Mouse (Mus musculus) CD4-positive, CD25-positive, alpha-beta regulatory T cell, adult 2 months (primary cell): Measurements from ENCODE around the gene Tuba1a.
"Not testable (repeated sequence)": the region's sequence is repeated elsewhere in the genome, so short reads cannot be mapped to it uniquely, and the experiment has no call there.

Source experiments
- DNase-seq: peaks from one replicate; pipeline ENCODE4 v3.0.0-alpha.2; 2012; ENCODE audit warnings: low read depth, low spot score

The Tuba1a gene

GRCm38 (mm10) chr15:98985982-98986715, 32.6 kb upstream of the Tuba1a start:
- DNase-seq, result no peak

GRCm38 (mm10) chr15:98985240-98985981, 31.9 kb upstream of the Tuba1a start:
- peak; percentile 86 for DNase-seq

GRCm38 (mm10) chr15:98984681-98985080, 31.2 kb upstream of the Tuba1a start:
- DNase-seq, result no peak

DNA sequence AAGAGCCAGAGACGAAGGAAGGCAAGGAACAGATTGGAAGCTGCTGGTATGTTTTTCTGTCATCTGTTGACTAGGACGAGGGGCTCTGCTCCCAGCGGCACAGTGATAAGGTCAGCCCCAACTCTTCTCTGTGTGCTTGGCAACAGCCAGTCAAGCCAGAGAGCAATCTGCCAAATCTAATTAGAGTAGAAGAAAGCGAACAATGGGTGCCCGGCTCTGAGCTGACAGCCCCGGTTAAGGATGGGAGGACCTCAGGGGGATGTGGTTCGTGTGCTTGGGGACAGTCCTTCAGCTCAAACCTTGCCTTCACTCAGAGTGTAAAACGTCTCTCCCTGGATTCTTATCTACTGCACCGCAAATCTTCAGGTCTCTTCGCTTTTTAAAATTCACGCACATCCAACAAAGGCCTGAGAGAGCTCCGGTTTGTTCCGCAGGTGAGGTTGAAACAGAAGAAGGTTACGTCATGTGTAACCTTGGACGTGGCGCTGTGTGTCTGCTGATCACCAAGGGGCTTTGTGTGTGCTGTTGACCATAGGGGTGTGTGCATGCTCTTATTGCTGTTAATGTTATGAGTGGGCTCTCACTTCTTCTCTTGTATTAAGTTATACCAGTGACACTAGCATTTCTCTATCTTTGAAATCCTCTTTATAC, 30.1 kb upstream of the Tuba1a start:
- DNase-seq, result no peak

DNA sequence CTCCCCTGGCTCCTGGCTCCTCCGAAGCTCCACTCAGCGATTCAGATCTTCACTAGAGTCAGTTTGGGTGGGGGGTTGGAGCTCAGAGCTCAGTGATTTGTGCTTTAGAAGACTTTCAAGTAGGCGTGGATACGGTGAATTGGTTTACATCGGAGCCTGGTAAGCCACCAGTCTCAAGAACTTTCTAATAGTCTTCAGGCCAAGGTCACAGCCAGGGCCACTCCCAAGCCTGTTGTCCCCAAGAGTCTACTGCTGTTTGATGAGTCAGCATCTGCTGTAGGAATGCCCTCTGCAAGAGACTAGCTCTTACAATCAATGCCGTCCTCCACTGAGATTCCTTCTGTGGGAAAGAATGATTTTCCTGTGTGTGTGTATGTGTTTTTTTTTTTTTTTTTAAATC, 28.6 kb upstream of the Tuba1a start:
- DNase-seq, result no peak

- DNase-seq, result no peak
Measured at GRCm38 (mm10) chr15:98980012-98980614, 26.6 kb upstream of the Tuba1a start.

- no peak for DNase-seq
Measured at GRCm38 (mm10) chr15:98978409-98979172, 25.1 kb upstream of the Tuba1a start.

DNA sequence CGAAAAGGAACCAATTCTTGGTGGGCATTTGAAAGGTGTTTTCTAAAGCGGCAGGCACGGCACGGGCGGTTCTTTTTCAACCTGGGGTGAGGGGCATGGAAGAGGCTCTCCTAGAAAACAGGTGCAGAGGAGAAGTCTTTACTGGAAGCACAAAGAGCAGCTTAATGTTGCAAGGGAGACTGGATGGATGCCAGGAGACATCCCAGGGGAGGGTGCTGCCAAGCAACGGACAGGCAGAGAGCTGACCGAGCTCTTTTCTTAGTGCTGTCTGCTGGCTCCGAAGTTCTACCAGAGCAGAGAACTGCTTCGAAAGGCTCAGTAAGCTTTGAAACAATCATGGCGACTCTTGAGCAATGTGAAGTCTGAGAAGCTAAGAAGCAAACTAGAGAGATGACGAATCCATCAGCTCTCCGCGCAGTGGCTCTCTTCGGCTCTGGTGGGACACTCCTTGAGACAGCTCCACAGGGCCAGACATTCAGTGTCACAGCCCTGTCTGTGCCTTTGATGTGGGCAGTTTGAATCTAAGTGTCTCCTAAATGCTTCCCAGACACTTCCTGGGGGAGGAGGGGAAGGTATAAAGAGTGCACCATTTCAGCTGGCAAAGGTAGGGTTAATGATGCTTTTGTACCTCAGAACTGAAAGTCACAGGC, 24.4 kb upstream of the Tuba1a start:
- no peak for DNase-seq

DNA sequence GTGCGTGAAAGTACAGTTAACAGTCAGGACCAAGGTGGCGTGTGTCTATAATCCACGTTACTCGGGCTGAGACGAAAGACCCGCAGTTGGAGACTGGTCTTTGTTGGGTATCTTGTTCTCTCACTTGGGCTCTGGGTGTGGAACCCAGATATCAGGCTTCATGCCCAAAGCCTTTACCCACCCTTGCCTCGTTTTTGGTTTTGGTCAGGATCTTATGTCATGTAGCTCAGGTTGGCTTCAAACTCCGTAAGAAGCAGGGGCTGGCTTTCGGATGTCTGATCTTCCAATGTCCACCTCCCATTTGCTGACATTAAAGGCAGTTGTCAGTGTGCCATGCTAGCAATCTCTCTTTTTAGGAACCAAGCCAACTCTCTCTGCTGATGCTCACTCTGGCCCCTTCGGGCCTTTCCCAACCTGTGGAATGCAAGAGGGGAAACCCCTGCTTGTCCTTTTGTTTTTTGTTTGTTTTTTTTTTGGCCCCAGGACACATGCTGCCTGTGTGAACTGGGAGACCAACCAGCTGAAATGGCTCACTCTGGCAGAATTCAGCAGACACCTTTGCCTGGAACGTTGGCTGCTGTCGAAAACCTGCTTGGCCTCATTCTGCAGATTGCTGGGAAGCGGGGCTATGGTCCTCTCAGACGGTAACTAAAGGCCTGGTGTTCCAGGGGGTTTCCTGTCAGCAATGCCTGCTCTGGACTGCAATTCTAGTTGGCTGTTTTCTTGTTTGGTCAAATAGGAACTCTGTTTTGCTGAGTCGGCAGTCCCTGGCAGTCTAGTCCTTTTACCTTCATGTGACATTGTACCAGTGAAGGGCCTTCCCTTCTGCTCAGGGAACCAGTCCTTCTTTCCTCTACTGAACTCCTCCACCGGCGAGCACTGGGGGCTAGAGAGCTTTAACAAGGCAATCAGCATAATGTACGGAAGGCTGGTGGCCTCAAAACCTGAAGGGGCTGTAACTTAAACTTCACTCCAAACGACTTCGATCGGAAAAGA, 23.6 kb upstream of the Tuba1a start:
- no peak for DNase-seq

DNA sequence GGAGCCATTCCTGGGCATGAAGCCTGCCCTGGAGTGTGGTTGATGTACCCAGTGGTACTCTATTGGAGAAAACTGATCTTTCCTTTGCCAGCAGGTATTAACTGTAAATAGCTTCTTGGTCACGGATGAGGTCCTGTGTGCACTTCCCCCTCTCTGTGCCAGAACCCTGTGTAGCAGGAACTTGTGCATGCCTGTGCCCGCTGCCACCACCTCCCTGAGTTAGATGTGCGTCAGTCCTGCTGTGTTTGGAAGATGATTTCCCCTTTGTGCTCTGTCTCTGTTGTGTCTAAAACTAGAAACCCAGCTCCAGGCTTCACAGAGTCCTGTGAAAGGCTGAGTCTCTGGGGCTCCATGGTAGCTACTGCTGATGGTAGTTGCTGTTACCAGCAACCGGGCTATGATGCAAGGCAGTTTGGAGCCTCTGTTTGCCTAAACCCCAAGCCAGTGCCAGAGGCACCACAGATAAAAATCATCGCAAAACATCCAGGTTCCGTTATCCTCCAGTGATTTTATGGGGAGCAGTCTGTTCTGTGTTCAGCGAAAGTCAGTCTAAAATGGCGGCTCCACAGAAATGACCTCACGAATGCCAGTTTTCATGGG, 19.6 kb upstream of the Tuba1a start:
- DNase-seq, result no peak

DNA sequence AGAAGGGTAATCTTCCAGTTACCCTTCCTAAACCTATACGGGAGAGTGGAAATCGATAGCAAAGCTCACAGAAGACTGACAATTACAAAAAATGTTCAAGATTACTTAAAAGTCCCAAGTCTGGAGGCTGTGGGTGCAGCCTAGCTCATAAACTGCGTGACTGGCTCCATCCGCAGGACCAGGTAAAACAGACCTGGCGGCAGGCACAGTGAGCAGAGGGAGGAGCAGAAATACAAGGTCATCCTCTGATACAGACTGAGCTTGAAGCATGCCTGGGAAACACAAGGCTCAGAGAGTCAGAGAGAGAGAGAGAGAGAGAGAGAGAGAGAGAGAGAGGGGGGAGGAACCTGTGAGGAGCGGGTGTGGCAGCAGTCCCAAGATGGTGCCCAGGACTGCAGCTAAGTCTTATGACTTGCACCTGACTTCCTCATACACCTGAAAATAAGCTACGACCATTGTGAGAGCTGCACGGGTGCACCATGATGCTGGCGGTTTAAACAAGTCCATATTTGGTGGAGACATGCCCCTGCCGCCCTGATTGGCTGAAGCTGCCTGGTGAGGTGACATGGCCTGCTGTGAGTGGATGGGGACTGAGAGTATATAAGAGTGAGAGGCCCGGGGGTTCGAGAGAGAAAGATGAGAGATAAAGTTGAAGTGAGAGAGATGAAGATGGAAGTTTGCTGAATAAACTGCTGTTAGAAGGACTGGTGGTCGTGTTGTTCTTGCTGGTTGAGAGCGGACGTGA, 18.2 kb upstream of the Tuba1a start:
- DNase-seq, result not testable (repeated sequence)

DNA sequence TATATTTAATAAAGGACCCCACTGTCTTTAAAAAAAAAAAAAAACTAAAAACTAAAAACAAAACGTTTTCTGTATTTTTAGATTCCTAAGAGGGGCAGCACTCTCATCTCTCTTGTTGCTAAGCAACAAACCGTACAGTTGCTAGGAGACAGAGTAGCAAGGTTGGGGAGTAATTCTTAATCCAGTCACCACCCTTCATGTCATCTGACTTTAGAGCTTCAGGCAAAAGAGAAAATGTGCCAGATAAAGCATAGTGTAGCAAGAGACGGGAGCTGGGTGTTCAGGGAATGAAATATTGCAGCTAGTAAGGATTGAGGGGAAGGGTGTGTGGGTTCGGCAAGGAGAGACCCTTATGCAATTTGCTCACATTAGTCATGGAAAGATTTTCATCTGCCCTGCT, 17.6 kb upstream of the Tuba1a start:
- DNase-seq, result no peak

DNA sequence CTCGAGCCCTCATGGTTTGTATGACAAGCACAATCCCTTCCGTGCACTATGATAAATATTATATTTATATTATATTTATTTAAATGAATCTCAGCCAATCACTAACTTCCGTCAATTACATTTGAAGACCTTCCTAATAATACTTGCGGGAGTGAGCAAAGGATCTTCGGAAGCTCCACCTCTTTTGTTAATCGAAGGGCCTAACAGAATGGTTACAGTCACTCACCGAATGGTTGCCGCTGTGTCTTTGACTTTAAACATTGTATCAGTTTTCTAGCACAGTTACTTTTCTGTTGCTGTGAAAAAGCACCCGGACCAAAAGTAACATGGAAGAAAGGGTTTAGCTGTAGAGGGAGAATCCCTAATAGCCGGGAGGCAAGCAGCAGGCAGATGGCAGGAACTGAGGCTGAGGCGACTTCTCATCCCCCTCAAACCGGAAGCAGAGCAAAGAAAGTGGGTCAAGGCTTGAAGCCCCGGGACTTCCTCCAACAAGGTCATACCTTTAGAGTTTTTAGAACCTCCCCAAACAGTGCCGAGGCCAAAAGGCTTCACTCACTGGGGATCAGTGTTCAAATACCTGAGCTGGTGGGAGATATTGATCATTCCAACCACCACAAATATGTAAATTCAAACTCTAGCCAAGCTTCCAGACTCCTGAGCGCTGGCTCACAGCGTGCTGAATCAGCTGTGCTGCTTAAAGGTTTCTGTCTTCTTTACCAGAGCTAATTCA, 16.0 kb upstream of the Tuba1a start:
- DNase-seq, result peak; percentile 35

DNA sequence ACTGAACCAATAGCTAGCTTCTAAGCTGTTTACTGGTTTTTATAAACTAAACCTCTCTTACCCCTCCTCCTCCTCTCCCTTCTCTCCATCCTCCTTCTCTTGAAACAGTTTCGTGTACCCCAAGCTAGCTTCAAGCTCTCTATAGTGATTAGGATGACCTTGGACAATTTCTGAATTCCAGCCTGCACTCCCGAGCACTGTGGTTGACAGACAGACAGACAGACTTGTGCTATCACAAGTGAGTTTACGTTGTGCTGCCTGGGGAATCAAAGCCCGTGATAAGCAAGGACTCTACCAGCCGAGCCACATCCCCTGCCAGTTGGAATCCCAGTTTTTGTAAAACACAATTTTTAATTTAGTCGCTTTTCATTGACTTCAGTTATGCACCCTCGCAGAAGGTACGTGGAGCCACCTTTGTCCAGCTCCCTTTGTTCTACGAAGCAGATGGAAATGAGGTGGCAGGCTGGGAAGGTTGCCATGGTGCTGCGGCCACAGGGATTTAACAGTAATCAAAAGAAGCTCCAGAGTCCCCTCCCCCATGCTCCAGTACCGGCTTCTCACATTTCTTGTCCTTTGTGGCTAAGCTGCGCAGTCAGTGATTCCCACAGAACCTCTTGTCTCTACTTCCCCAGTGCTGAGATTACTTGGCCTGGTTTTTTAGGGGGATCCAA, 15.3 kb upstream of the Tuba1a start:
- DNase-seq, result no peak

- no peak for DNase-seq
Measured at GRCm38 (mm10) chr15:98959531-98959930, 6.0 kb upstream of the Tuba1a start.

- DNase-seq, result no peak
Measured at GRCm38 (mm10) chr15:98958901-98959420, 5.5 kb upstream of the Tuba1a start.

- DNase-seq, result no peak
Measured at GRCm38 (mm10) chr15:98957475-98957874, 4.0 kb upstream of the Tuba1a start.
